Mouse (Mus musculus) left cerebral cortex, adult 18-20 months (tissue): ENCODE data around the gene Slc7a1. TPM values are rescaled to one million over a fixed set of nuclear protein-coding genes. Genes with fewer than 3 reads are reported as not detected.

Experiments
- DNase-seq, 2 experiments: peaks; one replicate each; pipeline ENCODE4 v3.0.0; 2021 to 2022; ENCODE audit warnings: low spot score in 2 of 2, mixed read lengths in 1 of 2
- total RNA-seq, 2 experiments: library from RNA; stranded (reverse); gene quantifications; 2 replicates each; pipeline ENCODE4 v1.2.3; 2021

Gene Slc7a1
- total RNA-seq, 2 experiments from 2014 or later, result 27.6 to 29.3 TPM

GRCm38 (mm10) chr5:148371375-148371774, 28.3 kb downstream of the Slc7a1 start:
- DNase-seq, result no peak

GRCm38 (mm10) chr5:148370624-148371023, 29.1 kb downstream of the Slc7a1 start:
- DNase-seq, result no peak

- DNase-seq, result no peak
These were observed 30.5 kb downstream of the Slc7a1 start for GRCm38 (mm10) chr5:148369178-148369577.

- no peak for DNase-seq
These were observed 31.9 kb downstream of the Slc7a1 start for GRCm38 (mm10) chr5:148367816-148368215.

- no peak for DNase-seq
These were observed 33.2 kb downstream of the Slc7a1 start for GRCm38 (mm10) chr5:148366455-148366854.

GRCm38 (mm10) chr5:148363441-148364113, 36.1 kb downstream of the Slc7a1 start:
- DNase-seq, result no peak

- no peak for DNase-seq
These were observed 37.4 kb downstream of the Slc7a1 start for GRCm38 (mm10) chr5:148362296-148362695.

- no peak for DNase-seq
These were observed 38.0 kb downstream of the Slc7a1 start for GRCm38 (mm10) chr5:148361759-148362010.

- DNase-seq, result no peak
These were observed 38.6 kb downstream of the Slc7a1 start for GRCm38 (mm10) chr5:148360922-148361758.

- no peak for DNase-seq
These were observed 40.6 kb downstream of the Slc7a1 start for GRCm38 (mm10) chr5:148359131-148359530.

- no peak for DNase-seq
These were observed 42.5 kb downstream of the Slc7a1 start for GRCm38 (mm10) chr5:148357168-148357567.

GRCm38 (mm10) chr5:148355822-148356221, 43.9 kb downstream of the Slc7a1 start:
- DNase-seq, result no peak

GRCm38 (mm10) chr5:148354536-148354935, 45.2 kb downstream of the Slc7a1 start:
- DNase-seq, result no peak

GRCm38 (mm10) chr5:148353429-148353828, 46.3 kb downstream of the Slc7a1 start:
- no peak for DNase-seq

- DNase-seq, result no peak
These were observed 50.2 kb downstream of the Slc7a1 start for GRCm38 (mm10) chr5:148349327-148350011.

GRCm38 (mm10) chr5:148348153-148348552, 51.6 kb downstream of the Slc7a1 start:
- no peak for DNase-seq

- no peak for DNase-seq
These were observed 53.2 kb downstream of the Slc7a1 start for GRCm38 (mm10) chr5:148346543-148346942.

- no peak for DNase-seq
These were observed 55.3 kb downstream of the Slc7a1 start for GRCm38 (mm10) chr5:148344374-148344773.

GRCm38 (mm10) chr5:148342061-148342741, 57.5 kb downstream of the Slc7a1 start:
- peak; percentile 51 to 53 for DNase-seq

- DNase-seq, result no peak
These were observed 60.6 kb downstream of the Slc7a1 start for GRCm38 (mm10) chr5:148339126-148339525.

GRCm38 (mm10) chr5:148332622-148332974, 67.1 kb downstream of the Slc7a1 start:
- peak; percentile 69 to 74 for DNase-seq
